Mouse (Mus musculus) bone marrow, adult 2 months (tissue): ENCODE results near the gene Gpn3. TPM values are rescaled to one million over a fixed set of nuclear protein-coding genes. Genes with fewer than 3 reads are reported as not detected.

Source experiments
- H3K27ac ChIP-seq: fragments of 200-500 bp; 2 replicates; pipeline ENCODE4 v1.5.1; 2012; ENCODE audit warnings: low read depth, mild to moderate bottlenecking, control low read depth, inconsistent platforms, low read length; ENCODE audit not compliant: control insufficient read depth, poor library complexity, insufficient read depth
- H3K4me1 ChIP-seq: fragments of 200-500 bp; 2 replicates; pipeline ENCODE4 v1.6.1; 2011; ENCODE audit warnings: low read length; ENCODE audit not compliant: control insufficient read depth, insufficient read depth
- H3K4me3 ChIP-seq: fragments of 200-500 bp; replicated peaks from 2 replicates; pipeline ENCODE3; 2011; ENCODE audit warnings: mild to moderate bottlenecking, low read depth, low read length, control low read depth; ENCODE audit not compliant: control insufficient read depth
- CTCF ChIP-seq: fragments of 200-500 bp; IDR thresholded peaks from 2 replicates; pipeline ENCODE4 v1.5.1; 2011; ENCODE audit warnings: low read length, control low read depth; ENCODE audit not compliant: control insufficient read depth, insufficient read depth
- POLR2A ChIP-seq: fragments of 200-500 bp; IDR thresholded peaks from 2 replicates; pipeline ENCODE4 v1.6.1; 2011; ENCODE audit warnings: low read depth, mild to moderate bottlenecking, control low read depth, low read length, borderline replicate concordance; ENCODE audit not compliant: control insufficient read depth
- WGBS: fragments of 180-500 bp; shearing (Covaris S2); methylation state at CpG from one replicate; pipeline ENCODE4 v1.1.7; 2018; 5-methylcytosine and 5-hydroxymethylcytosine counted together
- polyA plus RNA-seq: library from polyadenylated mRNA; stranded (reverse); fragments of >200 nt; gene quantifications from 2 replicates; pipeline ENCODE4 v1.2.4, GENCODE M21; 2011; ENCODE audit warnings: low replicate concordance; ENCODE audit not compliant: missing spikeins, insufficient read depth, insufficient read length

Gene Gpn3
- 12.9 and 16.1 TPM in 2 replicates for polyA plus RNA-seq

GRCm38 (mm10) chr5:122371591-122372191, at the start of gene Gpn3:
TSS of gene Gpn3 (plus strand) at chr5:122371876.
- no peak for TF ChIP-seq CTCF
- TF ChIP-seq POLR2A: no peak
- under 1% methylated on average over 39 of the region's 46 CpGs for WGBS
- Histone ChIP-seq H3K4me3 (peak within 1 kb of the TSS; percentile 94), H3K4me1 (no peaks in the 10 kb centered on the region), H3K27ac (peak within 1 kb of the TSS; percentile 90)

DNA sequence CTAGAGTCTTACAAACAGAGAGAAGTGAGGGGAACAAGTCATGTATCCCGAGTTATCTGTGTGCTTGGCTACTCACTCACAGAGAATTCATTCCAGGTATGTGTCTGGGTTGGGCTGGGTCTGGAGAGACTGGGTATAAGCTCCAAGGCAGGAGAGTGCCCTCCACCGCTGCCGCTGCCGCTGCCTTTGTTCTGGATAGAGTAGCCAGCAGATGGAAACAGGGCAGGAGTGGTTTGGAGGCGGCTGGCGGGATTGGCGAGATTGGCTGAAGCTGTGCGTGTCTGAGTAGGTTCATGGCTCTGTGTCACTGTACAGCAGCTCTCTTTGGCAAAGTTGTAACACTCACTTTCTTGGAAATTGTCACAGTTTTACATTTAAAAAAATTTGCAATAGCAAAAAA, 48.2 kb upstream of the Gpn3 start:
- no peak overlapping the region for H3K27ac ChIP-seq
- WGBS: 90% methylated on average over 8 of the region's 8 CpGs
- no peaks in the 10 kb centered on the region for H3K4me1 ChIP-seq
- H3K4me3 ChIP-seq: no peak overlapping the region
- no peak for TF ChIP-seq POLR2A
- TF ChIP-seq CTCF: no peak

DNA sequence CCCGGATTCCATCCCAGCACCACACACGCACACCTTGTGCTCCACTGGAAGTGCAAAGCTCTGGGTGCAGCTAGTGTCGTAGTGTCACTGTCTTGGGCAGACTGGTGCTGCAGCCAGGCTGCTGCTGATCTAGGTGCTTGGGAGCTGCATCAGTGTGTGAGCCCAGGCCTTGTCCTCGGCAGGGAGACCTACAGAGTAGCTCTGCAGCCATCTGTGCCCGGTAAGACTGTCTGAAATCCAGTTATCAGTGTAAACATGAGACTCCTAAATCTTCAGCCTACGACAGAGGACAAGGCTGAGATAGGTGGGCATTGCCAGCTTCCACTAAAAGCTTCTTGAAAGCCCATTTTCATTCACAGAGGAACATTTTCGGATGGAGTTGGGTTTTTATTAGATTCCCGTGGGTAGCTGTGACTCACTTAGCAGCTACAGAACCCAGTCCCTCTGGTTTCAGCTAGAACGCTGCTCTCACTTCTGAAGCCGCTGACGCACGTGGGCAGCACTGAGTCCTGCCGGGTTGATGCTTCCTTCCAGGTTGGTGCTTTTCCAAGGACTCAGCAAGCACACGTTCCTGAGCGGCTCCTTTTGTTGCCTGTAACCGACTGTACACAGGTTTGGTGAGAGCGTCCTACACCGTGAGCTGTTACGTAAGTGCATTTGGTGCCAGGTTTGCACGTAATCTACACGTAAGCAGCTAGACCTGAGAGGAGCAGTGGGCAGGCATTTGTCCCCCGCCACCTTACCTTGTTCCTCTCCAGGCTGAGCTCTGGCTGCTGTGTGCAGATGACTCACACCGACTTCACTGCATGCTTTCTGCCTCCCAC, 46.9 kb upstream of the Gpn3 start:
- WGBS: 85% methylated on average over 23 of the region's 23 CpGs
- H3K4me1 ChIP-seq: no peaks in the 10 kb centered on the region
- TF ChIP-seq CTCF (no peak), POLR2A (no peak)
- H3K4me3 ChIP-seq: no peak overlapping the region
- no peak overlapping the region for H3K27ac ChIP-seq

- TF ChIP-seq CTCF (no peak), POLR2A (no peak)
- no peak overlapping the region; the same call in 1 of the 2 replicates for H3K27ac ChIP-seq
- no peak overlapping the region for H3K4me3 ChIP-seq
- 87% methylated on average over 8 of the region's 8 CpGs for WGBS
- H3K4me1 ChIP-seq: no peaks in the 10 kb centered on the region
These were observed 46.2 kb upstream of the Gpn3 start for GRCm38 (mm10) chr5:122325477-122325876.

GRCm38 (mm10) chr5:122327283-122327682, 44.4 kb upstream of the Gpn3 start:
- Histone ChIP-seq H3K4me1 (no peaks in the 10 kb centered on the region), H3K27ac (no peak overlapping the region), H3K4me3 (no peak overlapping the region)
- 85% methylated on average over 3 of the region's 3 CpGs for WGBS
- TF ChIP-seq POLR2A (no peak), CTCF (no peak)

DNA sequence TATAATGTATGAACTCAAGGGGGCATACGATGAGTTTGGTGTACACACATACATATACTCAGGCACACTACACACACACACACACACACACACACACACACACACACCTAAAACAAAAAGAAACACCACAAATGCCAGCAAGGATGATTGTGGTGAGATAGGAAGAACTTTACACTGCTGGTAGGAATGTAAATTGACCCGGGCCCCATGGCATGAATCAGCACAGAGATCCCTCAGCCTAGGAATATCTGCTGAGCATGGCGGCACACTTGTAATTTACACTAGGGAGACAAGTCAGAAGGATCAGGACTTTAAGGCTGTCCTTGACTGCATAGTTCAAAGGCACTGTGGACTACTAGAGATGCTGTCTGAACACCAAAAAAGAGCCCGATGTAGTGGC, 41.4 kb upstream of the Gpn3 start:
- H3K4me1 ChIP-seq: no peaks in the 10 kb centered on the region
- 70% methylated on average over 4 of the region's 4 CpGs for WGBS
- no peak overlapping the region for H3K27ac ChIP-seq
- H3K4me3 ChIP-seq: no peak overlapping the region
- TF ChIP-seq CTCF: no peak
- no peak for TF ChIP-seq POLR2A

DNA sequence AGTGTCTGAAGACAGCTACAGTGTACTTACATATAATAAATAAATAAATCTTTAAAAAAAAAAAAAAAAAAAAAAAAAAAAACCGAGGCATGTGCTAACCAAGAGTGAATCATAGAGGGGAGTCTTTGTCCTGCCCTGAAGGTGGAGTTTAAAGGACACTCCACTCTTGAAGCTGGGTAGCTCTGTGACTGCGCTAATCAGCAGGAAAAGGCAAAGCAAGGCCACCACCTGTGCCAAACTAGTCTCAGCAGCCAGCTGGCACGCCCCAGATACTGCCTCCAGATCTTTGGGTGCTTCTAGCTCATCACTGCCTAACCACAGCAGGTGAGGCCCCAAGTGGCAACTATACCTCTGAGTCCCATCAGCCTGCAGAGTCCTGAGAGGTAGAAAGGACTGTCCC, 37.0 kb upstream of the Gpn3 start:
- 38% methylated on average over 3 of the region's 3 CpGs for WGBS
- TF ChIP-seq POLR2A: no peak
- no peak for TF ChIP-seq CTCF
- Histone ChIP-seq H3K4me1 (no peaks in the 10 kb centered on the region), H3K27ac (no peak overlapping the region), H3K4me3 (no peak overlapping the region)

- TF ChIP-seq POLR2A (no peak), CTCF (no peak)
- H3K4me1 ChIP-seq: no peaks in the 10 kb centered on the region
- no peak overlapping the region for H3K27ac ChIP-seq
- 80% methylated on average over 7 of the region's 7 CpGs for WGBS
- H3K4me3 ChIP-seq: no peak overlapping the region
These were observed 35.0 kb upstream of the Gpn3 start for GRCm38 (mm10) chr5:122336554-122337294.
